Mouse (Mus musculus) forebrain, embryonic 12.5 days (tissue): ENCODE measurements around the gene Gm21987. TPM values are rescaled to one million over a fixed set of nuclear protein-coding genes. Genes with fewer than 3 reads are reported as not detected.

Experiments
- ATAC-seq: fragments of 200-750 bp; cut with Nextera tagmentation; 2 replicates; pipeline ENCODE4 v1.8.0; 2017; ENCODE audit warnings: moderate TSS enrichment; ENCODE audit not compliant: low FRiP score
- H3K27ac ChIP-seq: fragments of 300-500 bp; sonication (generic); 2 replicates; pipeline ENCODE4 v1.5.1; 2016; ENCODE audit warnings: mild to moderate bottlenecking
- H3K27me3 ChIP-seq: fragments of 300-500 bp; sonication (generic); 2 replicates; pipeline ENCODE4 v1.6.1; 2016; ENCODE audit warnings: mild to moderate bottlenecking
- H3K36me3 ChIP-seq: fragments of 300-500 bp; sonication (generic); replicated peaks from 2 replicates; pipeline ENCODE4 v1.6.1; 2016; ENCODE audit warnings: mild to moderate bottlenecking
- H3K4me1 ChIP-seq: fragments of 300-500 bp; sonication (generic); 2 replicates; pipeline ENCODE4 v1.6.1; 2016
- H3K4me2 ChIP-seq: fragments of 300-500 bp; sonication (generic); 2 replicates; pipeline ENCODE4 v1.6.1; 2016; ENCODE audit warnings: mild to moderate bottlenecking, moderate library complexity
- H3K4me3 ChIP-seq: fragments of 300-500 bp; sonication (generic); replicated peaks from 2 replicates; pipeline ENCODE4 v1.5.1; 2016; ENCODE audit warnings: mild to moderate bottlenecking
- H3K9ac ChIP-seq: fragments of 300-500 bp; sonication (generic); 2 replicates; pipeline ENCODE4 v1.6.1; 2016; ENCODE audit warnings: mild to moderate bottlenecking
- H3K9me3 ChIP-seq: fragments of 300-500 bp; sonication (generic); 2 replicates; pipeline ENCODE4 v1.6.1; 2016
- WGBS: fragments of 180-500 bp; shearing (Covaris S2); methylation state at CpG from one replicate; pipeline ENCODE4 v1.1.7; 2016; 5-methylcytosine and 5-hydroxymethylcytosine counted together
- polyA plus RNA-seq: library from polyadenylated mRNA; unstranded; fragments of >200 nt; fragmentation: Nextera tagmentation; extraction: Ambion mirVana; gene quantifications from 2 replicates; pipeline ENCODE4 v1.2.1, GENCODE M21; 2016

Gm21987 gene
- polyA plus RNA-seq, 1 experiment from 2014 or later, result not detected

- ATAC-seq, result no peak
- Histone ChIP-seq H3K9me3 (no peaks in the 10 kb centered on the region), H3K9ac (no peak overlapping the region), H3K36me3 (no peaks in the 10 kb centered on the region), H3K27me3 (no peaks in the 10 kb centered on the region; the same call in 1 of the 2 replicates), H3K4me3 (no peak overlapping the region), H3K4me1 (no peaks in the 10 kb centered on the region), H3K4me2 (no peak overlapping the region), H3K27ac (no peak overlapping the region)
- WGBS, result 80% methylated on average over 10 of the region's 10 CpGs
Observed at GRCm38 (mm10) chr16:38365390-38365789, 18.6 kb downstream of the Gm21987 start.

DNA sequence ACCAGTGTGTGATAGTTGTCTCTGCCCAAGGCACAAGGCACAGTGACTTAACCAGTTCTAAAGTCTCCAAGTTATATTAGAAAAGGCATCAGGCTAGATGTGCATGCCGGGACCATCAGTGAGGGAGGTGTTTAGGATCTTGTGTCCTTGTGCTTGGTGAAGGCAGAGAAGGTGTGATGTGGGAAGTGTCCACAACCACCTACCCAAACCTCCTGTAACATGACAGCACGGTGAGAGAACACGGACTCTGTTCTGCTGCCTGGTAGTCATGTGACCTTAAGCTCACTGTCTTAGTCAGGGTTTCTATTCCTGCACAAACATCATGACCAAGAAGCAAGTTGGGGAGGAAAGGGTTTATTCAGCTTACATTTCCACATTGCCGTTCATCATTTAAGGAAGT lies 19.4 kb downstream of the Gm21987 start:
- 97% methylated on average over 4 of the region's 4 CpGs for WGBS
- no peak overlapping the region for H3K4me3 ChIP-seq
- H3K36me3 ChIP-seq, result no peaks in the 10 kb centered on the region
- no peak overlapping the region for H3K27ac ChIP-seq
- H3K27me3 ChIP-seq, result no peaks in the 10 kb centered on the region; the same call in 1 of the 2 replicates
- H3K4me1 ChIP-seq, result no peaks in the 10 kb centered on the region
- no peak overlapping the region for H3K9ac ChIP-seq
- H3K9me3 ChIP-seq, result no peaks in the 10 kb centered on the region
- no peak for ATAC-seq
- H3K4me2 ChIP-seq, result no peak overlapping the region

DNA sequence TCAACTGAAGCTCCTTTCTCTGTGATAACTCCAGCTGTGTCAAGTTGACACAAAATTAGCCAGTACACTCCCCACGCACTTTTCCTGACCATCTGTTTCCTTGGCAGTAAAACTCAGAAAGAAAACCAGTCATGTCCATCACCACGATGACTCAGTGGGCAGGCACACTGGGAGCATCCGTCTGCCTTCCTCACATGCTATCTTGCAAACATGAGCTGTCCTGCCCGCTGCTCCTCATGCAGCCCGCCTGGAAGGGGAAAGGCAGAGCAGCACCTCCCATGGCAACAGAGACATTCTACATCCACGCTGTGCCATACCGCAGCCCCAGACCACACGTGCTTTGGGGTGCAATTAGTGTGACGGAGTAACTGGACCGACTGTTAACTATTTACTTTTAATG lies 21.5 kb downstream of the Gm21987 start:
- H3K27ac ChIP-seq, result no peak overlapping the region
- H3K4me3 ChIP-seq, result no peak overlapping the region
- H3K36me3 ChIP-seq, result no peaks in the 10 kb centered on the region
- no peaks in the 10 kb centered on the region; the same call in 1 of the 2 replicates for H3K27me3 ChIP-seq
- WGBS, result 66% methylated on average over 10 of the region's 10 CpGs
- H3K9me3 ChIP-seq, result no peaks in the 10 kb centered on the region
- H3K4me2 ChIP-seq, result no peak overlapping the region
- no peaks in the 10 kb centered on the region for H3K4me1 ChIP-seq
- no peak for ATAC-seq
- H3K9ac ChIP-seq, result no peak overlapping the region

DNA sequence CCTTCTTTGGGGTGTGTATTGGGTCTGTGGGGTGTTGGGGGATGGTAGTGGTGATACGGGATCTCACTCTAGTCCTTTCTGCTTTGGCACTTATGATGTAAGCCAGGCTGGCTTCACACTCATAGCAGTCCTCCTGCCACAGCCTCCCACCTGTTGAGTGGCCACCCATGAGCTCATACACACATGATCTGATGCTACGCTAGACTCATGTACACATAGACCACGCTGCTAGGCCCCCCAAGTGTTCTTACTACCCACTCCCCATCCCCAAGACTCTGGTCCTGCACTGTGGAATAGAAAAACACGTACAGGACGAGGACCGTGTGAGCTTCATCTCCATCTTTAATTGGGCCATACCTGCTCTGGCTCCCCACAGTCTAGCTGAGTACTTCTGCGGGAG lies 22.2 kb downstream of the Gm21987 start:
- Histone ChIP-seq H3K4me1 (no peaks in the 10 kb centered on the region), H3K4me2 (no peak overlapping the region), H3K4me3 (no peak overlapping the region), H3K27ac (no peak overlapping the region), H3K9ac (no peak overlapping the region), H3K27me3 (no peaks in the 10 kb centered on the region; the same call in 1 of the 2 replicates), H3K9me3 (no peaks in the 10 kb centered on the region), H3K36me3 (no peaks in the 10 kb centered on the region)
- ATAC-seq, result no peak
- 84% methylated on average over 7 of the region's 7 CpGs for WGBS

GRCm38 (mm10) chr16:38369431-38369830 lies 22.6 kb downstream of the Gm21987 start:
- no peaks in the 10 kb centered on the region for H3K9me3 ChIP-seq
- H3K36me3 ChIP-seq, result no peaks in the 10 kb centered on the region
- H3K27me3 ChIP-seq, result no peaks in the 10 kb centered on the region; the same call in 1 of the 2 replicates
- H3K4me1 ChIP-seq, result no peaks in the 10 kb centered on the region
- 92% methylated on average over 8 of the region's 8 CpGs for WGBS
- no peak overlapping the region for H3K9ac ChIP-seq
- no peak overlapping the region for H3K27ac ChIP-seq
- no peak overlapping the region for H3K4me3 ChIP-seq
- H3K4me2 ChIP-seq, result no peak overlapping the region
- ATAC-seq, result no peak

DNA sequence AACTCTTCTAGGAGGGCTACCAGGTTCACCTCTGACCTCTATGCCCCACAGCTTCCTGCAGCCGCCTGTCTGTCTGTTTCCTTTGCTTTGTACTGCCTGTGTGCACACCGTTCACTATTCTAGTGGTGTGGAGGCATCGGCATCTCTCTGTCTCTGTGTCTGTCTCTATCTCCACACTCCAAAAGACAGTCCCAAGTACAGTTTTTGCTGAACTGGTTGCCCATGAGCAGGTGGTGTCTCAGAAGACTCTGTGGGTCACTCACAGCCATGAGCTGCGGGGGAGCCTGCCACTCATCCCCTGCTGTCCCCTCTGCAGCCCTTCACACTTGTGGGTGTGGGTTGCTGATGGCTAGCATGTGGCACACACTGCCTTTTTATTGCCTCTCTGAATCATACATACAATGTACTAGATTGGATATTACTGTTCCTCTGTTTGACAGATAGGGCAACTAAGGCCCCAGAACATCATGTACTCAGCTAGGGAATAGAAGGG lies 23.2 kb downstream of the Gm21987 start:
- Histone ChIP-seq H3K36me3 (no peaks in the 10 kb centered on the region), H3K27ac (no peak overlapping the region), H3K4me1 (no peaks in the 10 kb centered on the region), H3K27me3 (no peaks in the 10 kb centered on the region; the same call in 1 of the 2 replicates), H3K9ac (no peak overlapping the region), H3K4me3 (no peak overlapping the region), H3K9me3 (no peaks in the 10 kb centered on the region), H3K4me2 (no peak overlapping the region)
- 84% methylated on average over 4 of the region's 4 CpGs for WGBS
- no peak for ATAC-seq

DNA sequence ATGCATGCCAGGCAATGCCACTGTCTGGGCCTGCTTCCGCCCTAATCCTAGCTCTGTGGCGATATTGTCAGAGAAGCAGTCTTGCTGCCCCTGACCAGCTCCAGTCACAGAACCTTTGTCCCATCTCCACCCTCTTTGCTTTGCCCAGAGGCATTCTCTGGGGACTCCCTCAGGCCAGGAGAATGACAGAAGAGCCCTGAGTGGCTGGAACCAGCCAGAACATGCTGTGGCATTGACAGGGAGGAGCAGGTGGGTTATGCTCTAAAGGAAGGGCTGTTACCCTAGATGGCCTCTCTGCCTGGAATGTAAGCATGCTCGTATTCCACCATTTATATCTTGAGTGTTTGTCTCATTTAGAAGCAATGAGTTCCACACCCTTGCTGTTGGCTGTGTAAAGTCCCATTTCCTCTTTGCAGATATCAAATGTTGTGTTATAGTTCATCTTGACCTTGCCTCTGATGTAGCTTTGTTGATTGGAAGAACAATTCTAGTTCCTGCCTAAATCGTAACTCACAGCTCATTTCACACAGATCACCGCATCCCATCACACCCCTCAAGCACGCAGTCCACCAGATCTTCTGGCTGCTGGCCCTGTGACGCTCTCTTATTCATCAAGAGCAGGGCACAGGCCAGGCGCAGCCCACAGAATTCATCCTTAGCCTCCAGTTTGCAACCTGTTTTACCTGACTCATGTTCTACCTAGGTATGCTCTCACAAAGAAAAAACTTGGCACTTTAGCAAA lies 24.0 kb downstream of the Gm21987 start:
- no peaks in the 10 kb centered on the region for H3K36me3 ChIP-seq
- H3K4me2 ChIP-seq, result no peak overlapping the region
- no peak for ATAC-seq
- no peak overlapping the region for H3K4me3 ChIP-seq
- no peak overlapping the region for H3K9ac ChIP-seq
- H3K9me3 ChIP-seq, result no peaks in the 10 kb centered on the region
- 90% methylated on average over 8 of the region's 8 CpGs for WGBS
- no peaks in the 10 kb centered on the region; the same call in 1 of the 2 replicates for H3K27me3 ChIP-seq
- no peaks in the 10 kb centered on the region for H3K4me1 ChIP-seq
- no peak overlapping the region for H3K27ac ChIP-seq

DNA sequence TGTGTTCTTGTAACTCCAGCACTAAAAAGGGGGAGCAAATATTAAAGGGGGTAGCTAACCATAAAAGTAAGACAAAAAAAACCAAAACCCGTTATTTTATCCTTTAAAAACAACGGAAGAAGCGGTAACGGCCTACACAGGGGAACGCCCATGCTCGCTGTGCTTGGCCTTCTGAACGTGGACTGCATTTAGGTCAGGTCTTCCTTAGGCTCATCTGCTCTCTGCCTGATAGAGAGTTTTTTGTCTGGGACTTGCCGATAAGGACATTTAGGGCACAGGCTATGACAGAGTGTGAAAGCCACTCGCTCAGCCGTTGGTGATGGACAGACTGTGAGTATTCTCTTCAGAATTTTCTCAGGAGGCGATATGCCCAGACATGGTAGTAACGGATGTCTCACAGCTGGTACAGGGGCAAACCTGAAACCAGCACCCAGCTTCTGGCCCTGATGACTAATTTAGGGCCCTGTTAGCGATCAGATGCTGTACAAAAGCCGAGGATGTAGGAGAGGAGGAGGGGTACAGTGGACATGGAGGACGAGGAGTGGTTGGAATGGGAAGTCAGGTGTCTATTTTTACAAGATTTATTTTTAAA lies 25.0 kb downstream of the Gm21987 start:
- WGBS, result 92% methylated on average over 15 of the region's 15 CpGs
- Histone ChIP-seq H3K9ac (no peak overlapping the region), H3K4me3 (no peak overlapping the region), H3K4me1 (peaks cover 7% of the 10 kb centered on the region), H3K36me3 (no peaks in the 10 kb centered on the region), H3K4me2 (no peak overlapping the region), H3K27ac (no peak overlapping the region), H3K27me3 (no peaks in the 10 kb centered on the region; the same call in 1 of the 2 replicates), H3K9me3 (no peaks in the 10 kb centered on the region)
- no peak for ATAC-seq

GRCm38 (mm10) chr16:38372876-38373275 lies 26.0 kb downstream of the Gm21987 start:
- H3K27ac ChIP-seq, result no peak overlapping the region
- no peak overlapping the region for H3K9ac ChIP-seq
- peaks cover 10% of the 10 kb centered on the region for H3K4me1 ChIP-seq
- no peak overlapping the region for H3K4me2 ChIP-seq
- H3K36me3 ChIP-seq, result no peaks in the 10 kb centered on the region
- no peaks in the 10 kb centered on the region; the same call in 1 of the 2 replicates for H3K27me3 ChIP-seq
- no peak overlapping the region for H3K4me3 ChIP-seq
- ATAC-seq, result no peak
- no peaks in the 10 kb centered on the region for H3K9me3 ChIP-seq
- WGBS, result 85% methylated on average over 4 of the region's 4 CpGs

DNA sequence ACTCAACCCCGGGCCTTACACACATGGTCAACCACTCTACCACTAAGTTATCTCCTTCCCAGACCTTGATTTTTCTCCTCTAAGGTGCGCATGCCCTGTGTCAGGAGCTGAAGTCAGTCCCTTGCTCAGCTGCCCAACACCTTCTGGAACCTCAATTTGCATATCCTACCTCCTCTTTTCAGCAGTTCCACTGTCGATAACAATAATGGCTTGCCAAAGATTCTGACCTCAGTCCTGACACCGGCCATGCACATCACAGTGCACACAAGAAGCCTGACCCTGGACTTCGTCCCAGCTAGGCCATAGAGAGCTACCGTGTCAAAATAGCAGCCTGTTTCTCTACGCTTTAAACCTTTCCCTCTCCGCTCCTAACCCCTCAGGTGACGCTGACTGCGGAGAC lies 26.6 kb downstream of the Gm21987 start:
- Histone ChIP-seq H3K27ac (no peak overlapping the region), H3K9me3 (no peaks in the 10 kb centered on the region), H3K27me3 (no peaks in the 10 kb centered on the region; the same call in 1 of the 2 replicates), H3K4me2 (no peak overlapping the region), H3K4me3 (no peak overlapping the region), H3K9ac (no peak overlapping the region), H3K4me1 (peaks cover 10% of the 10 kb centered on the region), H3K36me3 (no peaks in the 10 kb centered on the region)
- no peak for ATAC-seq
- WGBS, result 85% methylated on average over 10 of the region's 10 CpGs

- Histone ChIP-seq H3K27ac (no peak overlapping the region), H3K9ac (no peak overlapping the region), H3K9me3 (no peaks in the 10 kb centered on the region), H3K4me1 (peaks cover 10% of the 10 kb centered on the region), H3K36me3 (no peaks in the 10 kb centered on the region), H3K27me3 (no peaks in the 10 kb centered on the region; the same call in 1 of the 2 replicates), H3K4me3 (no peak overlapping the region), H3K4me2 (peak overlapping the region; percentile 6; the same call in 1 of the 2 replicates)
- no peak for ATAC-seq
- WGBS, result 85% methylated on average over 16 of the region's 16 CpGs
Observed at GRCm38 (mm10) chr16:38373941-38374340, 27.1 kb downstream of the Gm21987 start.

DNA sequence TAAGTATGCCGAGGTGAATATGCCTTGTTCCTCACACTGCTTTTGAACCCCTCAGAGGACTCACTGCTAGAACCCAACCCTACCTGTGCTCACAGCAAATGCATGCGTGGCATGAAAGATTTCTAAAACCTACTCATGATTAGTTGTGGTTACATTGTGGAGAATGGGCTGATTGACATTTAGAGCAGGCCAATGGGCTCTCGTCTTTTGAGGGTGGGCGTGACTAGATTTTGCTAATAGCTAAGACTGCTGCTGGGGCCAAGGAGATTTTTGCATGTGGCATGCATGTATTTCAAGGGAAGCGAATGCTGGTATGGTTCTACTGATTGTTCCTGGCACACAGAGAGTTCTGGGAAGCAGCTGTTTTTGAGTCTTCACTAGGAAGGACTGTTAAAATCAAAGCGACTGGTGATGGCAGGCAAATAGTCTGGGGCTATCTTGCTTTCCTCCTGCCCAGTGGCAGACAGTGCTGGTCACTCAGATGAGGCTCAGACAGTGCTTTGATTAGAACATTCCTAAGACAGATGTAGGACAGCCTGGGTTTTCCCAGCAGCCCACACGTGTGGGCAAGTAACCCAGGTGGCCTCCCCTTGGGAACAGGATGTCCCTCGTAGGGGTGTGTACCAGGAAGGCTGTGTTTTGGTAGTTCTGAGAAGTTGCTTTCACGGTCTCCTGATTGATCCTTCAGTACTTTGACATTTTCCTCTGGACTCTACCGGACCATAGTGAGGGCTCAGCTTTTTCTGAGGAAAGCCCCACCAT lies 27.7 kb downstream of the Gm21987 start:
- Histone ChIP-seq H3K4me3 (no peak overlapping the region), H3K9ac (no peak overlapping the region), H3K27ac (no peak overlapping the region), H3K36me3 (no peaks in the 10 kb centered on the region), H3K9me3 (no peaks in the 10 kb centered on the region), H3K4me1 (peaks cover 10% of the 10 kb centered on the region), H3K4me2 (peak overlapping the region; percentile 6; the same call in 1 of the 2 replicates), H3K27me3 (no peaks in the 10 kb centered on the region; the same call in 1 of the 2 replicates)
- 86% methylated on average over 10 of the region's 10 CpGs for WGBS
- ATAC-seq, result no peak
